ENCODE assay signal across 23 mouse cellular contexts in genomic region chr9:26860751-26861150, GRCm38 (mm10). TPM values are rescaled to one million over a fixed set of nuclear protein-coding genes. Genes with fewer than 3 reads are reported as not detected.
DNase-seq lines count a peak whose midpoint lies in the region; ATAC-seq and TF ChIP-seq lines count a peak whose summit lies in the region.
"Had no signal": no experiment of that assay in that cellular context is flagged by ENCODE, and none has a peak within 500 bp of the region (broad histone marks: within the 10 kb centered on the region; RNA-seq: fewer than 3 reads in every experiment).

TSS of gene Glb1l3 (minus strand) at chr9:26860890.

- no peak within 1 kb of the TSS for H3K4me3 ChIP-seq in heart, adult 2 months
- H3K4me3 ChIP-seq in forebrain, embryonic 11.5 days (ENCODE audit: low read depth, low read length) = no peak within 1 kb of the TSS
- no peak within 1 kb of the TSS for H3K4me3 ChIP-seq in stomach, postnatal 0 days (ENCODE audit: low read depth, low read length)
- H3K4me3 ChIP-seq: hindbrain, embryonic 13.5 days; liver, embryonic 12.5 days had no signal

- ATAC-seq in forebrain, embryonic 11.5 days (replicated peaks; ENCODE audit: low FRiP score) = no peak
- ATAC-seq in stomach, postnatal 0 days (ENCODE audit: low FRiP score, low TSS enrichment) = no peak
- ATAC-seq: activated CD4-positive, CD25-positive, alpha-beta regulatory T cell, adult 4 months; forebrain, embryonic 14.5 days; intestine, embryonic 16.5 days; liver, embryonic 12.5 days had no signal

- H3K79me2 ChIP-seq in heart, adult 2 months (replicated peaks; ENCODE audit: control insufficient read depth, insufficient read depth, low read length) = no peaks in the 10 kb centered on the region

- no peaks in the 10 kb centered on the region for H3K27me3 ChIP-seq in heart, adult 2 months (ENCODE audit: control insufficient read depth, insufficient read depth, low read length)
- H3K27me3 ChIP-seq in forebrain, embryonic 11.5 days (ENCODE audit: control insufficient read depth, insufficient read depth, low read length) = no peaks in the 10 kb centered on the region
- no peaks in the 10 kb centered on the region for H3K27me3 ChIP-seq in stomach, postnatal 0 days (ENCODE audit: control insufficient read depth, insufficient read depth, low read length)
- H3K27me3 ChIP-seq: hindbrain, embryonic 13.5 days; liver, embryonic 12.5 days had no signal

- peaks cover 3% of the 10 kb centered on the region; the same call in 1 of the 2 replicates for H3K4me1 ChIP-seq in heart, adult 2 months (ENCODE audit: control insufficient read depth, insufficient read depth, low read length)
- H3K4me1 ChIP-seq in forebrain, embryonic 11.5 days (replicated peaks; ENCODE audit: control insufficient read depth, insufficient read depth, low read length) = no peaks in the 10 kb centered on the region
- H3K4me1 ChIP-seq in stomach, postnatal 0 days (replicated peaks; ENCODE audit: control insufficient read depth, insufficient read depth) = no peaks in the 10 kb centered on the region
- H3K4me1 ChIP-seq: hindbrain, embryonic 13.5 days; liver, embryonic 12.5 days had no signal

- TF ChIP-seq EP300 in heart, adult 2 months (IDR thresholded peaks at IDR 0.05; ENCODE audit: insufficient read depth, low read depth, low read length) = no peak
- TF ChIP-seq EP300 in stomach, postnatal 0 days (optimal IDR thresholded peaks at IDR 0.05) = no peak

- intact Hi-C loops in heart, adult 2 months (cut with DNase I) = no loop called here
- intact Hi-C loops in heart, postnatal 25 days (cut with DNase I) = no loop called here

- no peaks in the 10 kb centered on the region for H3K9me3 ChIP-seq in forebrain, embryonic 11.5 days (ENCODE audit: control insufficient read depth, low read length)
- no peaks in the 10 kb centered on the region for H3K9me3 ChIP-seq in stomach, postnatal 0 days (ENCODE audit: control insufficient read depth, low read length)
- H3K9me3 ChIP-seq: hindbrain, embryonic 13.5 days; liver, embryonic 12.5 days had no signal

- TF ChIP-seq CTCF in heart, adult 2 months (IDR thresholded peaks at IDR 0.05) = no peak
- TF ChIP-seq CTCF in stomach, postnatal 0 days (IDR thresholded peaks at IDR 0.05; ENCODE audit: low read depth) = no peak

- H3K9ac ChIP-seq in heart, adult 2 months (ENCODE audit: low read depth, low read length) = no peak within 1 kb of the TSS
- H3K9ac ChIP-seq in forebrain, embryonic 11.5 days (ENCODE audit: low read length) = no peak within 1 kb of the TSS
- no peak within 1 kb of the TSS for H3K9ac ChIP-seq in stomach, postnatal 0 days (ENCODE audit: low read length)
- H3K9ac ChIP-seq: hindbrain, embryonic 13.5 days; liver, embryonic 12.5 days had no signal

- no peak for TF ChIP-seq POLR2A in heart, adult 2 months (IDR thresholded peaks at IDR 0.05; ENCODE audit: insufficient read depth, low read depth, low read length)

- no peaks in the 10 kb centered on the region; the same call in 1 of the 2 replicates for H3K36me3 ChIP-seq in heart, adult 2 months (ENCODE audit: control insufficient read depth, insufficient read depth, low read length)
- H3K36me3 ChIP-seq in forebrain, embryonic 11.5 days (ENCODE audit: control insufficient read depth, insufficient read depth, low read length) = no peaks in the 10 kb centered on the region
- H3K36me3 ChIP-seq in stomach, postnatal 0 days (ENCODE audit: control insufficient read depth, insufficient read depth, low read length) = no peaks in the 10 kb centered on the region
- H3K36me3 ChIP-seq: hindbrain, embryonic 13.5 days; liver, embryonic 12.5 days had no signal

- DNase-seq in heart, adult 2 months = peak; percentile 22 to 37
- no peak for DNase-seq in heart, postnatal 25 days (ENCODE audit: low spot score)
- peak; percentile 41 for DNase-seq in adrenal gland, postnatal 10 days
- DNase-seq in lung, adult 18-20 months = peak; percentile 53 to 69
- peak; percentile 79 for DNase-seq in lung, postnatal 36 days
- DNase-seq in forebrain, embryonic 11.5 days (ENCODE audit: low spot score) = no peak
- DNase-seq in kidney, adult 8-10 months = no peak
- no peak for DNase-seq in stomach, postnatal 0 days (ENCODE audit: low spot score)
- DNase-seq: cerebellum, adult 9-11 months; embryo, embryonic 11 days; kidney, postnatal 4 days; left cerebral cortex, postnatal 4 days; thymus, postnatal 14 days had no signal

- H3K27ac ChIP-seq in heart, adult 2 months = no peak within 1 kb of the TSS
- H3K27ac ChIP-seq in forebrain, embryonic 11.5 days (ENCODE audit: low read depth, low read length) = no peak within 1 kb of the TSS
- H3K27ac ChIP-seq in stomach, postnatal 0 days (replicated peaks) = no peak within 1 kb of the TSS
- H3K27ac ChIP-seq: hindbrain, embryonic 13.5 days; liver, embryonic 12.5 days had no signal

- 31% methylated on average over 5 of the region's 5 CpGs for WGBS in heart, adult 2 months
- WGBS in forebrain, embryonic 11.5 days = 76% methylated on average over 5 of the region's 5 CpGs
- 67% methylated on average over 5 of the region's 5 CpGs for WGBS in stomach, postnatal 0 days

- H3K4me2 ChIP-seq in forebrain, embryonic 11.5 days (ENCODE audit: low read depth, low read length, severe bottlenecking) = no peak within 1 kb of the TSS
- no peak within 1 kb of the TSS for H3K4me2 ChIP-seq in stomach, postnatal 0 days (replicated peaks; ENCODE audit: low read depth)
- H3K4me2 ChIP-seq: hindbrain, embryonic 13.5 days; liver, embryonic 12.5 days had no signal

RNA-seq across cellular contexts. Expression of gene Glb1l3, which starts in this region (rescaled TPM):
- total RNA-seq in heart, adult 2 months (2021) = not detected
- not detected in 2 replicates for polyA plus RNA-seq in heart, adult 2 months (2012; rRNA removed)
- not detected for total RNA-seq in heart, postnatal 25 days (2021)
- total RNA-seq in adrenal gland, postnatal 10 days (2021) = 1 to 10 TPM in 1 of 2 experiments, under 1 TPM in 1; 0.67 to 1.7 TPM
- not detected in 2 replicates for polyA plus RNA-seq in forebrain, embryonic 11.5 days (2014; fragmentation: Nextera tagmentation; extraction: Ambion mirVana)
- 0.13 and 0.17 TPM in 2 replicates for polyA plus RNA-seq in stomach, postnatal 0 days (2015; fragmentation: Nextera tagmentation; extraction: Ambion mirVana)
- total RNA-seq: granulocyte monocyte progenitor cell, adult 5-6 weeks; layer of hippocampus, postnatal 25 days; left cerebral cortex, postnatal 4 days; megakaryocyte, adult 5-6 weeks; midbrain, postnatal 0 days had no signal
- polyA plus RNA-seq: activated CD4-positive, CD25-positive, alpha-beta regulatory T cell, adult 4 months; forebrain, embryonic 14.5 days; hindbrain, embryonic 13.5 days; intestine, embryonic 16.5 days; liver, embryonic 12.5 days; midbrain, postnatal 0 days; neural tube, embryonic 11.5 days had no signal

Comparison
In these comparisons a context has a peak if more than half of its experiments do, and no peak if none do; other contexts are left out.
1. Peak in DNase-seq in heart, adult 2 months; RNA of the gene not detected or under 1 TPM.
2. DNase-seq: peak in adrenal gland, postnatal 10 days (single experiment), lung, adult 18-20 months (2 of 2) and lung, postnatal 36 days (single experiment); none in heart, postnatal 25 days (single experiment), forebrain, embryonic 11.5 days (single experiment), kidney, adult 8-10 months (0 of 2) and stomach, postnatal 0 days (single experiment).